Mouse (Mus musculus): ENCODE measurements around the gene Ly86.

- TF ChIP-seq MAFK (IDR thresholded peaks at IDR 0.05; ENCODE audit: borderline replicate concordance, low read depth, low read length) (no peak), POLR2AphosphoS5 (IDR thresholded peaks at IDR 0.05; ENCODE audit: borderline replicate concordance, low read depth, low read length) (no peak), CTCF (IDR thresholded peaks at IDR 0.05 in 2 of 3, conservative IDR thresholded peaks at IDR 0.05 in 1 of 3; ENCODE audit: control insufficient read depth in 1 of 3, insufficient read depth in 1 of 3, low read depth in 2 of 3, low read length in 3 of 3, poor library complexity in 1 of 3, severe bottlenecking in 1 of 3) (no peak)
These were observed 10.8 kb downstream of the Ly86 start for GRCm38 (mm10) chr13:37355642-37356331.

All from MEL (cell line).